Mouse (Mus musculus): ENCODE measurements at regions not wholly inside any gene's neighbourhood (a gene's known extent, or its start where the extent isn't known, plus 50 kb on each side); places are given as distances from the start of the nearest gene placed in this dataset.
"Not testable (repeated sequence)": the region's sequence is repeated elsewhere in the genome, so short reads cannot be mapped to it uniquely, and the experiment has no call there.

DNA sequence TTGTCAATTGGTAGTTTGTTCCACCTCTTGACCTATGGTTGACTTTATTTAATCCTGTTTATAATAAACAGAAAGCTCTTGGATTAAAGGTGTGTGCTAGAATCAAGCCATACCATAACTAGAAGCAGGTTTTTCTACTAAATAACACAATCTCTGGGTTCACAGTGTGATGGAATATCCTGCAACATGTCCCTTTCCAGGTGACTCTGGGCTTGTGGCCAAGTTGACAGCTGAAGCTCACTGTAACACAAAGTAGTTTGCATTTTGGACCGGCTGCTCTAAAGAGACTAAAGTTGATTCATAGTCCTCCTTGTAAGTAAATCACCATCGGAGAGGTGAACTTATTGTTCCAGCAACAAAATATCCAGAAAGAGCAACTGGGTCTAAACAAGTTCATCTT is 149.3 kb upstream of the Kctd3 start:
- DNase-seq: no peak

DNA sequence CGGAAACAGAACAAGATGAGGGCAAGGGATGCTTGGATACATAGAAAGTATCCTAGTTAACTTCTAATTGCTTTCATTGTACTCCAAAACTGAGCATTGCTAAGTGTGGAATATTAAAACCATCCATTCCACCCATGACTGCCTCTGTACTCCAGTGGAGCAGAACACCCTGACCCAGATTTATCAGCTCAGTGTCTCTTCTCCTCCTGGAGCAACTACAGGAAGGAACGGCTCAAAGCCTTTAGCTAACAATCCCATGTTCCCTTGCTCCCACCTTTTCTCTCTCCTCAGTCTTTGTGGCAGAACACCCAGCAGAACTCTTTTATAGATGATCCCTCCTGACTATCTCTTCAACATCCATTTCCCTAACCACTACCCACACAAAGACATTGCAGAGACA is 146.7 kb upstream of the Kctd3 start:
- no peak for DNase-seq

DNA sequence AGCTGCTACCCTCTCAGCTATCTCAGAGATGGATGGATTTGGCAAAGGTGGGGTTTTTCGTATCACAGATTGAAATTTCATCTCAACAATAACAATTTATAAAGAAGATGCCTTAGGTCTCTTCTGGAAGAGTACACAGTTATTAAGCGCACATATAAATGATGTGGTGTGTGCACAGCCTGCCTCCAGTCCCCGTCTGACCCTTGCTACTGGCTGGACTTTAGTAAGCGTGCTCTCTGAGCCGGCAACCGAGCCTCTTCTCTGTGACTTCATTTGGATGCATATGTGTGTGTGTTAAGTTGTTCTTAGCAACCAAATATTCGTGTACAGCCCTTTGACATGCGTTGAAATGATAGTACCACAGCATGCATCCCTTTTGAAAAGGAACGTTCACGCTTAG is 145.5 kb upstream of the Kctd3 start:
- DNase-seq: no peak

DNA sequence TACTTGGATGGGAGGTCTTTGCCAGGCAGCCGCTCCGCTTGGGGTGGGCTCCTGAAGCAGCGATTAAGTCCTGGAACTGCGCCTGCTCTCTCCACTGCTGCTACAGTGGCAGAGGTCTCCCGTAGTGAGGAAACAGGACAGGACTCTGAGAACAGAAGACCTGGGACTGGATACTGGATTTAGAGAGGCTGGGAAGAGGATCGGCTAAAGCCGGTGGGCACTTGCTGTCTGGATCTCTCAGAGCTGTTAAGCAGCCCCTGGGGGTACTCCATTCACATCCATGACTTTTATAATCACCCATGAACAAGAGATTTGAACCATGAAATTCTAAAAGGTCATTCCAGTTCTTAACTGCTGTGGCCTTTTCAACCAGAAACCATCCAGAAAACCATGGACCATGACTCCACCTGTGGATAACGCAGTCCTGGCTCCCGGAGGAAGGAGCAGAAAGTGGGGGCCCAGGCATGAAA is 135.4 kb upstream of the Kctd3 start:
- no peak for DNase-seq

DNA sequence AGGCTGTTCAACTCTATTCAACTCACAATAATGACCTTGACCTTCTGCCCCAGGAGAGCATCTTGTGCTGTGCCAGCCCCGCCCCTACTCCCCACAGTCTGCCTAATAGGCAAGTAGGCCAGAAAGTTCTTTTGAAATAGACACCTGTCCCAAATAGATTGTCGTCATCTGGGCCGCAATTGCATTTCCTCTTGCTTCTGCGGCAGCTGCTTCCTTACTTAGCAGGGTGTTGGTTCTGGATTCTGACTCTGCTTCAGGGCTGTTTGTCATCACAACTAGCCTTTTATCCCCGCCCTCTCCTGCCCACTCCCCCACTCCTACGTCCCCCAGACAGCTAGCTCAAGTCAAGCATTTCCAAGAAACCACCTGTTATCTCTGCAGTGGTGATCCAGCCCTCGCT is 134.9 kb upstream of the Kctd3 start:
- no peak for DNase-seq

DNA sequence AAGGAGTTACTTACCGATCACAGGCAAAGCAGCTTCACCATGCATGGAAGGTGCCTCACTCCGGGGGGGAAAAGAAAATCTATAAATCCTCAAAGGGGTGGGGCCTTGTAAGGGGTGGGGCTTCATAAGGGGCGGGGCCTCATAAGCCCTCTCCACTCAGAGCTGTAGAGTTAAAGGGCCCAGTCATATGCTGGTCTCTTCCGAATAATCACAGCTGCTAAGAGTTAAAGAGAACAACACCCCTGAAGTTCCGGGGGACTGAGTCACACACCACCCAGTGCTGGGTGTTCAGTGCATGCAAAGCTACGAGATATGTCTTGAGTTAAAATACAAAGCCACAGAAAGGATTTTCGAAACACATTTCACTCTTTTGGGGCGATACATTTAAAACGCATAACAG is 134.1 kb upstream of the Kctd3 start:
- no peak for DNase-seq

DNA sequence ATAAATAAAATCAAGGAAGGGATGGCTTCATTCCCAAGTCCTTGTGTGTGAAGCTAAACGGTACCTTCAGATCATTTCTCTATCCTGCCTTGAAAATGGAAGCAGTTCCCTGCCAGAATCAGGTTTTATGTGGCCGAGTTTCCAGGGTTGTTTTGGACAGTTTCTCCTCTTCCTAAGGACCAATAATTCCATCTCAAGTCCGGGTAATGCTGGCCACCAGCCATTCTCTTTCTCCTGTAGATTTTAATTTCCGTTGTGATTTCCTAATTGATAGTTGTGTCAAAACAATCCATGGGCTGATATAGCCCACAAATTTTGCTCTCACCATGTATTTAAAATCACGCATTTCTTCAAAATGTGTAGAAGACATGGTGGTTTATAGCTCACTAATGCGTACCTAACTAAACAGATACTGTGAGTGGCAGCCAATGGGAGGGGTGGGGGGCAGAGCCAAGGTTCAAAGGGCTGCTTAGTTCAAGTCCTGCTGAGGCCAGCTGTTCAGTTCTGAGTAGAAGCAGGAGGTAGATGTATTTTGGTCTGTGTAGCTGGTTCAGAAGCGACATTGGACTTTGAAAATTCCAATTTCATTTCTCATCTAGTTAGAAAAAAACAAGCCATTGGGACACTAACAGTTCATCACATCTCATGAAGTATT is 129.2 kb upstream of the Kctd3 start:
- DNase-seq: no peak

DNA sequence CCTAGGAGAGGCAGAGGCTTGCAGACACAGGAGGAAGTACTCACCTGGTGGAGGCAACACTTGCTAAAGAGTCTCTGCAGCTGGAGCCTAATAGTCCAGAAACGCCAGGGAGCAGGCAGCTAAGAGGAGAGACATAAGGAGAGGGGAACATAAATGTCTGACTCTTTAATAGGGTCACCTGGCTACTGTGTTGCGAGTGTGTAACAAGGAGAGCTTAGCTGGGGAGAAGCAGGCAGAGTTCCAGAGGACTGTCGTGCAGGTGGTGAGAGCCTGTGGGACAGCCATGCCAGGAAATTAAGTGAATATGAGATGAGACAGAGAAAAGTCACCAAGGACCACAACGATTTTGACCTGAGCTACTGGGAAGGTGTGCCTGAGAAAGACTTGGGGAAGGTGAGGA is 128.2 kb upstream of the Kctd3 start:
- no peak for DNase-seq

DNA sequence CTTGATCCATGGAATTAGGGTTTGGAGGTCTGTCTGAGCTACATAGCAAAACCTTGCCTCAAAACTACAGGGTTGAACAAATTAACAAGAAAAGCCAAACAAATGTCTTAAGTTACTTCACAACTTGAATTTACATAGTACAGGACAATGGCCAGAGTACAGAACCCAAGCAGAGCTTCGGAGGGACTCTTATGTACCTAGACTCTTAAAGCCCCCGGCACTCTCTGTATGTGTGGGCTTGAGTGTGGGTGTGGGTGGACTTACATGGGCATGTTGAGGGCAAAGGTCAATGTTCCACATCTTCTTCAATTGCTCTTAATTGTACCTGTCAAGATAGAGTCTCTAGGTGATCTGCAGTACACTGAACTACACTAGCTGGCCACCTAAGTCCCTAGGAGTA is 121.1 kb upstream of the Kctd3 start:
- DNase-seq: no peak

DNA sequence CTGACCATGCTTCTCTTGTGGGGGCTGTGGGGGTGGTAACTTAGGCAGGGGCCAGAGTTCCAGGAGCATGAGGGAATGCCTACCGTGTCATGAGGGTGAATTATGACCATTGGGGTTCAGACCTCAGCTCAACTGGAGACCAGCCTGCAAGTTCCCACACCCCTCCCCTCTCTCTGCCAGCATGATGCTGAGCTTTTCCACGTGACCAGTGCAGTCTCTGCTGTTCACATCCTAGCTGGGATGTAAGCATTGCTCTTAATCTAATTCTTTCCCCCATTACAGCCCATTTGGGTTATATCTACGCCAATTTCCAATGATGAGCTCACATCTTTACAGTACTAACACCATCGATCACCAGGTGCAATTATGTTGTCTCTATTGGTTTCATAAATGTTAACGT is 120.6 kb upstream of the Kctd3 start:
- not testable (repeated sequence) for DNase-seq

DNA sequence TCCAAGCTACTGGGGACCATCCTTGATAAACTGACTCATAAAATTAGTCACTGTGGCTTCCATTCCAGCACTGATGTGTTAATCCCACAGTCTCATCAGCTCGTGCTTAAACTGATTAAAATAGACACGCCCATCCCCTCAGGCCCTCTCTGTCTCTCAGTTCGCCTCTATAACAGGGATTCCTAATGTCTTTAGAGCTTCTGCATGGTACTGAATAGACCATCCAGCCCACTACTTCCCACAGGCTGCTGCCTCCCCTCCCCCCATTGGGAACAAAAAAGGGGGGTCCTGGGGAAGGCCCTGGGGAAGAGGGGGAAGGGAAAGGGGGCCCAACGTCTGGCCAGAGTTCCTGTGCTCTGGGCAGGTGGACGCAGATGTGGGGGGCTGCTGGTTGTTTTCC is 119.7 kb upstream of the Kctd3 start:
- no peak for DNase-seq

DNA sequence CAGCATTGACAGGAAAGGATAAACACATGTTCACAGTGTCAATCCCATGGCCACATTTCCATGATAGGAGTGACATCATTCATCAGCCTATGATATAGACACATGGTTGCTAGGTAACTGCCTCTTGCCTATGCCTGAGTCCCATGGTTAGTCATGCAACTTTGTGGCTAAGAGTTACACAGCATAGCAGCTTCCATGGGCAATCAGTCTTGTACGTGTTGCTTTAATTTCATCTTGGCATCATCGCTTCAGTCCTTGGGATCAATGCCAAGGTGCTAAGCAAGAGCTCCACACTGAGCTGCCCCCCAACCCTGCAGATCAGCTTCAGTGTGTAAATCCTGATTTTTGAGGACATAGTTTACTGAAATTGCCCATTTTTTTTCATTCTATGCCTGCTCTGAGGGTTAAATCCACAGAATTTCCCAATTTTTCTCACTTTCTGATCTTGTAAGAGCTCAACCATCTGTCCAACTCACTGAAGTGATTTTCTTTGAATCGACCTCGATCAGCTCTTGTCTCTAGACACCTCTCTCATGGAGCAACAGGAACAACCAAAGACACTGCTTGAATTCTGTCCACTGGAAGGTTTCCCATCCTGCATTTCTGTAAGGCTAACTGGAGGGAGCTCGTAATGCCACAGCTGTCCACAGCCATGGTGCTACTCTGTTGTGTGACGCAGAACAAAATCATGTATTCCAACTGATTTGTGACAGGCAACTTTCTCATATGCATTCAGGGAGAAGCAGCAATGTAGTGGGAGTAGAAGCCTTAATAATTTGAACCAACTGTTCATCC is 112.5 kb upstream of the Kctd3 start:
- DNase-seq: no peak

DNA sequence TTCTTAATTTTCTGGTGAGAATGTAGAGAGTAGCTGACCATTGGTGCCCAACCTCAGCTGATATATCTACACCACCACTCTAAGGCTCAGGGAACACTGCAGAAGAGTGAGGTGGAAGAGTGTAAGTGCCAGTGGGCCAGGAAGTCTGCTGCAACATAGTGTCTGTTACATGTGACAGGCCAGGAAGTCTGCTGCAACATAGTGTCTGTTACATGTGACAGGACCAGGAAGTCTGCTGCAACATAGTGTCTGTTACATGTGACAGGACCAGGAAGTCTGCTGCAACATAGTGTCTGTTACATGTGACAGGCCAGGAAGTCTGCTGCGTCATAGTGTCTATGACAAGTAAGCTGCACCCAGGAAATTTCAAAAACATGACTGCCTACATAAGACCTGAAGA is 111.4 kb upstream of the Kctd3 start:
- DNase-seq: peak; percentile 21 to 33

DNA sequence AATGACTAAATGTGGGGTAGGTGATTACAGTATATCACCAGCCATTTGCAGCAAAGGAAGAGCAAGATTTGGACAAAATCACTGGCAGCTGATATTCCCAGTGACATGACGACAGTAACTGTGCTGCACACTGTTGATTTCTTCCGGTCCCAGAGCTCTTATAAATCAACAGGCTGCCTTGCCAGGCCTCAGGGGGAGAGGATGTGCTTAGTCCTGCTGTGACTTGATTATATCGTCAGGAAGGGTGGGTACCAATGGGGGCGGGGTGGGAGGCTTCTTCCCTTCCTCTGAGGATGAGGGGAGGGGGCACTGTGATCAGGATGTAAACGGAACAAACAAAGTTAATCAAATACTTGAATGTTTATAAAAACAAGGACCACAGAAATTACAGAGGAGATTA is 110.9 kb upstream of the Kctd3 start:
- no peak for DNase-seq

DNA sequence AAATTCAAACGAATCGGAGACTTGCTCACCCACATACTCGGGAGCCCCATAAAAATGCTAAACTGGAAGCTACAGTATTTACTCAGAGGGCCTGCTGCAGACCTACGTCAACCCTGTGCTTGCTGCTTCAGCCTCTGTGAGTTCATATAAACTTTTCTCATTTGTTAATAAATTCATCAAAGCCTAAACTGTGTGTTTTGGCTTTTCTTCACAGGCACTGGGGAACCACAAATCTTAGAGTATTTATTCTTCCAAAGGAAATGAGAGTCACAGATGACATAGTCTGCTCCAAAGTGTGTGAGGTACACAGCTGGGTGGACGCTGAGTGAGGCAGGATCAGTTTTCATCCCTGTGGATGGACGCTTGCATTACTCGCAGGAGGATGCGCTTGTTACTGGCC is 108.3 kb upstream of the Kctd3 start:
- no peak for DNase-seq

DNA sequence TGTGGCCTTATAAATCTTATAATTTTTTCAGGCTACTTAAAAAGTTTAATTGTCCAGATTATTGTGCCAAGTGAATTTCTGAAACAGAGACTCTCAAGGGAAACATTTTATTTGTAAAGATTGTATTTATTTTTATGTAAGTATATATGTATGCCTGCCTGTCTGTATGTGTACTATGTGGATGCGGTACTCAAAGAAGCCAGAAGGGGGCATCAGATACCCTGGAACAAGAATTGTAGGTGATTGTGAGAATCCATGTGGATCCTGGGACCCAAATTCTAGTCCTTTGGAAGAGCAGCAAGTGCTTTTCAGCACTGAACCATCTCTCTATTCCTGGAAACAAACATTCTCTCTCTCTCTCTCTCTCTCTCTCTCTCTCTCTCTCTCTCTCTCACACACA is 107.6 kb upstream of the Kctd3 start:
- DNase-seq: peak in 1 of 2 experiments; percentile 9

DNA sequence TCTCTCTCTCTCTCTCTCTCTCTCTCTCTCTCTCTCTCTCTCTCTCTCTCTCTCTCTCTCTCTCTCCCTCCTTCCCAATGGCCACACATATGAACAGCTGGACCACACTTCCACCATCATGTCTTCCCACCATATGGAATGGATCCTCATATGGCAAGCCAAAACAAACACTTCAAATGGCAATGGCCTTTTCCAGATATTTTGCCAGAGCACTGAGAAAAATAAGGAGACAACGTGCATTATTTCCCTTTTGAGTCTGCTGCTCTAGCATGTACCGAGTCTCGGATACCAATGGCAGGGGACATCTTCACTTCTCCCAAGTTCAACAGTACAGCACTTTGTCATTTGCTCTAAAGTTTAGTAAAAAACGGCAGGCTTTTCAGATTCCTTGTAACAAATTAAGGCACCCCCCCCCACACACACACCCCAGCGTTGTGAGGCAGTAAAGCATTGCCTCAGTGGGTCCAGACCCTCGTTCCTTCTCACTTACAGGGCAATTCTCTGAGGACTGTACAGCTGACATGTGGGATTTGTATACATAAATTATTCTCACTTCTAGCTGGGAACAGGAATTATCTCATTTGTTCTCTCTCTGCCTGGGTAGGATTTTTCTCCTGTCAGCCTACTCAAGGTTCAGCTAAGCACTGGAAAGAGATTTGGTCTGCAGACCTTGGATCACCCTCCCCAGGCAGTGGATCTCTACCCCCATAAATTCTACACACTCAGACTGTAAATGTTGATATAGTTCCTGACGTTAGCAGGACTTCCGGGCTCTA is 100.8 kb upstream of the Kctd3 start:
- no peak for DNase-seq

DNA sequence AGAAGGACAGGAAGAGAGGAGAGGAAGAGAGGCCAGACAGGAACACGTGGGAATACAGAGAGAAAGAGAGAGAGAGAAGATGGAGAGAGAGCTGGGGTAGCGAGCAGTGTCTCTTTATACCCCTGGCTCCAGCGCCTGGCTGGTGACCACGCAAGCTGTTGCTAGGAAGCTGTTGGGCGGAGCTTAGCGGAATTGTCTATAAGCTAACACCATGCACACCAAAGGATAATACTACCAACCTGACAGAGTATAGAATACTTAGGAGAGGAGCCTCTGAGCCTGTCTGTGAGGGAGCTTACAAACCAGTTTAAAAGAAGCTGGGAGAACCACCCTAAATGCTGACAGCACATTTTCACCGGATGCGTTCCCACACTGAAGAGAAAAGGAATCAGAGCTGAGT is 100.2 kb upstream of the Kctd3 start:
- DNase-seq: no peak

DNA sequence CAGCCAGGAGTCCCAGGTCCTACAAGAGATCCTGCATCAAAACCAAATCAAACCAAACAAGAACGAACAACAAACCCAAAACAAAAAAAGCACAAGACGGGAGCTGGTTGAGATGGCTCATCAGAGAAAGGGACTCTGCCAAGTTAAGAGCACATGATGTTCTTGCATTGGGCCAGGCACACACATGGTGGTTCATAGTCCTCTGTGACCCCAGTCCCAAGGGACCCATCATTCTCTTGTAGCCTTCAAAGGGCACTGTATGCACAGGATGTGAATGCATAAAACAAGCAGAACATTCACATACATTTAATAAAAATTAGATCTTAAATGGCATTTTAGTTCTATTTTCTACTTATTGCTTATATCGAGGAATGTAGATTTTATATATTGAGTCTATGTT is 99.5 kb upstream of the Kctd3 start:
- DNase-seq: no peak

DNA sequence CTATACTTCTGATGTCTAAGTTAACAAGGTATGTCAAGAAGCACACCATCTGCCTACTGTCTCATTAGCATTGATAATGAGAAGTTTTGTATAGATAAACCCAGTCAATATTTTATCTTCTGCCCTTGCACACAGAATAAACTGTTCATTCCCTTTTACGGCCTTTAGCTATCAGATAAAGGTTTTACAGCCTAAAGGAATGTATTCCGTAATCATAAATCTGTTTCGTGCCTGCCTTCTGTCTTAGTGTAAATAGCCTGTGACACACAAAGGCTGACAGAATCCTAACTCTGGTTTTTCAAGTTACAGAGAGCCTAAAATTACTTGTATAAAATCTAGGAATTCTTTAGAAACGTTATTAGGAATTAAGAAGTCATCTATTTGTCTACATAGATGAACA is 97.6 kb upstream of the Kctd3 start:
- no peak for DNase-seq

DNA sequence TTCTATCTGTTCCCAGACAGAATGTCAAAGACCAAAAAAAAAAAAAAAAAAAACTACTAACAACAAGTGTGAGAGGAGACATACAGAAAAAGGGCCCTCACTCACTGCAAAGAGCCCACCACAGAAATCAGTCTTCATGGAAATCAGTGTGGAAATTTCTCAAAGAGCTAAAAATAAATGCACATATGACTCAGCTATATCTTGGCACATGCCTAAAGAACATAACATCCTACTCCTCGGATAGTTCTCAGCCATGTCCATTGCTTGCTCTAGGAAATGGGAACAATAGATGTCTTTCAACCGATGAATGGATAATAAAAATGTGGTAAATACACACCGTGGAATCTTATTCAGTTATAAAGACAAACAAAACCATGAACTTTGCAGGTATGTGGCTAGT is 95.1 kb upstream of the Kctd3 start:
- DNase-seq: no peak

DNA sequence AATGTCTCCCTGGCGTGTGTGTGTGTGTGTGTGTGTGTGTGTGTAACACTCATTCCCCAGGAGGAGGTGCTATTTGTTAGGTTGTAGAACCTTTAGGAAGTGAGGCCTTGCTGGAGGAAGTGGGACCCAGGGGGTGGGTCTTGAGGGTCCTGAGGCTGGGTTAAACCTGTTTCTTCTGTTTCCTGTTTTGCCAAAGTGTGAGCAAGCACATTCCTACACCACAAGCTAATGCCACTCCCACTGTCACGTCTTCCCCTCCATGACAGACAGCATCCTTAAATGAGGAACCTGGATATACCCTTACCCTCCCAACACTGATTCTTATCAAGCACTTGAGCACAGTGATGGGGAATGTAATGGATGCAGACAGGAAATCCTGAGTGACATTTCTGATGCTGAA is 91.5 kb upstream of the Kctd3 start:
- peak in 1 of 2 experiments; percentile 21 for DNase-seq

DNA sequence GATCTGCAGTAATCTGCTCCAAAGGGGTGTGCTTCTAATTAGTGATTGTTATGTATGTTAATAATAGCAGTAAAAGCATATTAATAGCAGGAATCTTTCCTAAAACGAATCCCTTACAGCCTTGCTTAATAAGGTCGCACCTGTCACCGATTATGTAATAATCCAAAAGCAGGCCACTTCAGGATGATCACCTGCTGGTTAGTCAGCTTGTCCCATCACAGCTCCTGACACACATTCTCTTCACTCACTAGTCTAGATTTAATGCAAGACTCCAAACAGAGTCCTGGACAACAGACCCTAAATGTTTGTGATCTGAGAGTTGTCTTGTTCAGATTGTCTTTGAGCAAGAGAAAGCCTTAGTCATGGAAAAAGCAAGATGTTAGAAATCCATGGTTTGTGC is 85.2 kb upstream of the Kctd3 start:
- DNase-seq: no peak

DNA sequence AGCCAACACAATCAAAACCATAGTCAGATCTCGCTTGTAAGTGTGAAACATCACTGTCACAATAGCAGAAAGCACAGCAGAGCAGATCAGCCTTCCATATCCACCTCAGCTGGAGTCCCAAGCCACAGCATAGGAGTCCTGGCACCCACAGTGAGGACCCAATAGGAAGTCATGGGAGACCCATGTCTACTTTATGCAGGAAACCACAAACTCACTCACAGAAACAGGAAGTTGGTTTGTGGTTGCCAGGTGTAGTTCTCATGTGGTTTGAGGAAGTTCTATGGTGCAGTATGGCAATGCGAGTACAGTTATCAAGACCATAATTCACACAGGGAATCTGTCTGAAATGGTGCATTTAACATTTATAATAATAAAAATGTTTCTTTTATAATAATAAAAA is 77.6 kb upstream of the Kctd3 start:
- DNase-seq: peak; percentile 65 to 72

Measured in B cell, adult 2 months (primary cell).